Mouse (Mus musculus) forebrain, embryonic 11.5 days (tissue): ENCODE measurements at regions not wholly inside any gene's neighbourhood (a gene's known extent, or its start where the extent isn't known, plus 50 kb on each side); places are given as distances from the start of the nearest gene placed in this dataset.

Experiments
- ATAC-seq: fragments of 200-750 bp; cut with Nextera tagmentation; replicated peaks from 2 replicates; pipeline ENCODE4 v1.8.0; 2017; ENCODE audit warnings: moderate TSS enrichment; ENCODE audit not compliant: low FRiP score
- DNase-seq: peaks from one replicate; pipeline ENCODE4 v3.0.0-alpha.2; 2017; ENCODE audit warnings: low spot score
- H3K27ac ChIP-seq: fragments of 300-500 bp; sonication (generic); 2 replicates; pipeline ENCODE4 v1.5.1; 2014; ENCODE audit warnings: low read depth, low read length
- H3K27me3 ChIP-seq: fragments of 300-500 bp; sonication (generic); 2 replicates; pipeline ENCODE4 v1.6.1; 2014; ENCODE audit warnings: mild to moderate bottlenecking, low read length, mixed read lengths; ENCODE audit not compliant: control insufficient read depth, insufficient read depth
- H3K36me3 ChIP-seq: fragments of 300-500 bp; sonication (generic); 2 replicates; pipeline ENCODE4 v1.6.1; 2014; ENCODE audit warnings: mild to moderate bottlenecking, low read length, moderate library complexity, mixed read lengths; ENCODE audit not compliant: control insufficient read depth, insufficient read depth
- H3K4me1 ChIP-seq: fragments of 300-500 bp; sonication (generic); replicated peaks from 2 replicates; pipeline ENCODE4 v1.6.1; 2014; ENCODE audit warnings: low read length, mixed read lengths; ENCODE audit not compliant: control insufficient read depth, insufficient read depth
- H3K4me2 ChIP-seq: fragments of 300-500 bp; sonication (generic); 2 replicates; pipeline ENCODE4 v1.6.1; 2014; ENCODE audit warnings: low read depth, mild to moderate bottlenecking, low read length, moderate library complexity, mixed read lengths; ENCODE audit not compliant: severe bottlenecking
- H3K4me3 ChIP-seq: fragments of 300-500 bp; sonication (generic); 2 replicates; pipeline ENCODE4 v1.5.1; 2014; ENCODE audit warnings: low read depth, low read length
- H3K9ac ChIP-seq: fragments of 300-500 bp; sonication (generic); 2 replicates; pipeline ENCODE4 v1.6.1; 2014; ENCODE audit warnings: low read length
- H3K9me3 ChIP-seq: fragments of 300-500 bp; sonication (generic); 2 replicates; pipeline ENCODE4 v1.6.1; 2016; ENCODE audit warnings: low read length, mixed read lengths; ENCODE audit not compliant: control insufficient read depth
- WGBS: fragments of 180-500 bp; shearing (Covaris S2); extraction: QIAGEN DNeasy Blood & Tissue Kit; methylation state at CpG from one replicate; pipeline ENCODE4 v1.1.7; 2014; 5-methylcytosine and 5-hydroxymethylcytosine counted together

DNA sequence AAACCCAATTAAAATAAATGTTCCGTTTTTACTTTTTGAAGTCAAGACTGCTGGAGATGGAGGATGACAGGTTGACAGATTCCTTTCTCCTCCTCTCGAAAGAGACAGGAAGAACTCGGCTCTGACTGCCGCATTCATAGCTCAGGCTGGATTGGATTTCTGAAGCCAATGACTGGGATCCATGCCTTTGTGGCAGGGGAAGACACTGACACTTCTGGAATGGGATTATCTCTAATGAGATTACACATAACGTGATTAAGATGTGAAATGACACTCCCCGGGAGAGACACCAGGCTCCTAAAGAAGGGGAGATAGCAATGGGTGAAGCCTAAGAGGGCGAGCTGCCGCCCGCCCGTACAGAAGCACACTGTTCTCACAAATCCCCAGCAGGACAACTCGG, 89.9 kb downstream of the Id4 start:
- H3K27ac ChIP-seq = no peak overlapping the region
- H3K4me1 ChIP-seq = no peaks in the 10 kb centered on the region
- DNase-seq (no peak), ATAC-seq (no peak)
- H3K9me3 ChIP-seq = no peaks in the 10 kb centered on the region
- no peak overlapping the region for H3K4me3 ChIP-seq
- no peaks in the 10 kb centered on the region for H3K27me3 ChIP-seq
- H3K9ac ChIP-seq = no peak overlapping the region
- no peaks in the 10 kb centered on the region for H3K36me3 ChIP-seq
- H3K4me2 ChIP-seq = no peak overlapping the region
- 43% methylated on average over 11 of the region's 11 CpGs for WGBS

GRCm38 (mm10) chr13:48357118-48357517, 96.1 kb downstream of the Id4 start:
- no peaks in the 10 kb centered on the region for H3K9me3 ChIP-seq
- H3K4me2 ChIP-seq = no peak overlapping the region
- no peaks in the 10 kb centered on the region for H3K36me3 ChIP-seq
- ATAC-seq (no peak), DNase-seq (no peak)
- no peaks in the 10 kb centered on the region for H3K27me3 ChIP-seq
- no peak overlapping the region for H3K27ac ChIP-seq
- H3K4me3 ChIP-seq = no peak overlapping the region
- no peak overlapping the region for H3K9ac ChIP-seq
- WGBS = 87% methylated on average over 1 of the region's 1 CpGs
- peaks cover 2% of the 10 kb centered on the region; the same call in 1 of the 2 replicates for H3K4me1 ChIP-seq

GRCm38 (mm10) chr13:48357640-48358039, 96.6 kb downstream of the Id4 start:
- DNase-seq (no peak), ATAC-seq (no peak)
- WGBS = 96% methylated on average over 7 of the region's 7 CpGs

GRCm38 (mm10) chr13:48371060-48371459, 110.0 kb downstream of the Id4 start:
- ATAC-seq (no peak), DNase-seq (no peak)
- Histone ChIP-seq H3K36me3 (no peaks in the 10 kb centered on the region), H3K4me2 (no peak overlapping the region), H3K27ac (no peak overlapping the region), H3K9me3 (no peaks in the 10 kb centered on the region), H3K27me3 (no peaks in the 10 kb centered on the region), H3K4me3 (no peak overlapping the region), H3K9ac (no peak overlapping the region), H3K4me1 (no peaks in the 10 kb centered on the region; the same call in 1 of the 2 replicates)
- WGBS = 29% methylated on average over 9 of the region's 9 CpGs

More at GRCm38 (mm10) chr13:48357640-48358039, 96.6 kb downstream of the Id4 start:
- Histone ChIP-seq H3K4me3 (no peak overlapping the region), H3K36me3 (no peaks in the 10 kb centered on the region), H3K4me2 (no peak overlapping the region), H3K9me3 (no peaks in the 10 kb centered on the region), H3K27ac (no peak overlapping the region), H3K4me1 (peaks cover 2% of the 10 kb centered on the region; the same call in 1 of the 2 replicates), H3K27me3 (no peaks in the 10 kb centered on the region), H3K9ac (no peak overlapping the region)

- Histone ChIP-seq H3K9me3 (no peaks in the 10 kb centered on the region), H3K4me1 (no peaks in the 10 kb centered on the region), H3K4me3 (no peak overlapping the region), H3K9ac (no peak overlapping the region), H3K36me3 (no peaks in the 10 kb centered on the region), H3K27me3 (no peaks in the 10 kb centered on the region), H3K4me2 (no peak overlapping the region), H3K27ac (no peak overlapping the region)
- WGBS = 57% methylated on average over 4 of the region's 4 CpGs
- ATAC-seq (no peak), DNase-seq (no peak)
Measured at GRCm38 (mm10) chr13:48376405-48376804, 115.4 kb downstream of the Id4 start.

DNA sequence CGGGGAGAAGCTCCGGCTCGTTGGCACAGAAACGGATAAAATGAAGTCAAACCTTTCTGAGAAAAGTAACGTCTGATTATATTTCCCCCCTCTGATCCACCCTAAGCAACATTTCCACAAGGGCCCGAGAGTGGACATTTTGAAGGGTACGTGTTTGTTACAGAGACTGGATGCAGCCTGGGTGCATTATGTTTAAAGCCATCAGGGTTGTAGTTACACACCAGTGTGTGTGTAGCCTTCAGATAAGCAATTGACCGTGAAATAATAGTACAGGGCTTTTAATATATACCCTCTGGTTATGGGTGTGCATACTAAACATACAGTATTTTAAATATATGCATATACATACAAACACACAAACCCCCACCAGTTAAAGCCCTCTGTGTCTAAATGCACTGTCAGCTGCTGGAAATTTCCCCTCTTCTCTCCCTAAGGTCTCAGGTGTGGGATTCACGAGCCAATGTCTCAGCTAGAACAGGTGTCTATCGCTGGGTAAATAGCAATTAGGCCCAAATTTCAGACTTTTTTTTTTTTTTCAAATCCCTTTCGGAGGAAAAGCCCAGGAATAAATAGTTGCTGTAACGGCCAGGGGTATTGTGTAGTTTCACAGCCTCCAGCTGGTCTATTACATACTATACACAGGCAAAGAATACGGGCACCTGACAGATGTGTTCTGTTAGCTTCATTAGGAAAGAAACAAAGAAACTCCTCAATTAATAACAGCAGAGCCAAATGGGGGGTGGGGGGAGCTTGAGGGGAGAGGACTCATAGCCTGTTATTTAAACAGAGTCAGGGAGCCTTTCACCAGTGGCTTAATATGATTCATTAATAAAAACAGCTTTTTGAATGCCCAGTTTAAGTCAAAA, 122.8 kb downstream of the Id4 start:
- H3K9ac ChIP-seq = no peak overlapping the region
- 58% methylated on average over 13 of the region's 13 CpGs for WGBS
- DNase-seq (no peak), ATAC-seq (peak; percentile 56; the same call in 1 of the 2 replicates)
- H3K4me3 ChIP-seq = no peak overlapping the region
- H3K27me3 ChIP-seq = no peaks in the 10 kb centered on the region
- H3K9me3 ChIP-seq = no peaks in the 10 kb centered on the region
- no peak overlapping the region for H3K4me2 ChIP-seq
- peak overlapping the region; percentile 38; the same call in 1 of the 2 replicates for H3K27ac ChIP-seq
- peaks cover 2% of the 10 kb centered on the region; the same call in 1 of the 2 replicates for H3K4me1 ChIP-seq
- H3K36me3 ChIP-seq = no peaks in the 10 kb centered on the region

DNA sequence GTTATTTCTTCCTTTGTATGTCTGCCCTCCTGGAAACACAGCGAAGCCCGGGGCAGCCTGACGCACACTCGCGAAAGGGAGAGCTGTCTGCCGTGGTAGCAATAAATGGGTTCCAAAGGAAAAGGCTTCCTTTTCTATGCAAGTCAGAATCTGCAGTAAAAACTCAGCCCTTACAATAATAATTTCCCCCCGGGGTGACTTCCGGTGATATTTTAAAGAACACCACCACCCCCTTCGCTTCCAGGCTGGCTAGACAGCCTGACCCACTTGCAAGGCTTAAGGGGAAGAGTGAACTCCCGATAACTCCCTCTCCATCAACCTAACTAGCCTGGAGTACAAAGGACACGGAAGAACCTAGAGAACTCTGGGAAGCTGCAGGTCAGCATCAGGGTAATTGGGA, 123.9 kb downstream of the Id4 start:
- H3K9ac ChIP-seq = no peak overlapping the region
- peaks cover 2% of the 10 kb centered on the region; the same call in 1 of the 2 replicates for H3K4me1 ChIP-seq
- no peaks in the 10 kb centered on the region for H3K27me3 ChIP-seq
- no peak overlapping the region for H3K4me2 ChIP-seq
- H3K27ac ChIP-seq = 0 out of 2 replicates have a peak overlapping the region, but pooled peaks have one; percentile 43
- DNase-seq (no peak), ATAC-seq (no peak)
- no peaks in the 10 kb centered on the region for H3K9me3 ChIP-seq
- 65% methylated on average over 11 of the region's 11 CpGs for WGBS
- no peak overlapping the region for H3K4me3 ChIP-seq
- H3K36me3 ChIP-seq = no peaks in the 10 kb centered on the region

DNA sequence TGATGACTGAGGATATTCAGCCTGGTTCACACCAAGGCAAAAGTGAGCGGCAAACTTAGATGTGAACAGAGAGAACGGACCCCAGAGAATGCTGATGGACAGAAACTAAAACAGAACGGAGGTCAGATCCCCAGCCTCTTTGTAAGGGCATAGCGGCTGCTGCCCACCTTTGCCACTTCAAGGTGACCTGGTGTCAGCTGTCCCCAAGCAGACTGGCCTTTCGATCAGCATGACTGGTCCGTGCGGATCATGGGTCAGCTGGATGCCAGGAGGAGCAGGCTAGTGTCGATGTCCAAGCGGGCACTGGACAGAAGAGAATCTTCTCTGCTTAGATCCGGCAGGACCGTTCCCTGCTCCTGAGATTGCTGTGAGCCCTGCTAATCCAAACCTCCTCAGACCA, 122.1 kb downstream of the Zfp169 start:
- WGBS = 89% methylated on average over 11 of the region's 11 CpGs
- H3K27me3 ChIP-seq = no peaks in the 10 kb centered on the region
- ATAC-seq = no peak
- no peak overlapping the region for H3K27ac ChIP-seq
- H3K9me3 ChIP-seq = no peaks in the 10 kb centered on the region
- no peaks in the 10 kb centered on the region for H3K4me1 ChIP-seq
- H3K4me3 ChIP-seq = no peak overlapping the region
- H3K9ac ChIP-seq = no peak overlapping the region
- no peaks in the 10 kb centered on the region for H3K36me3 ChIP-seq
- DNase-seq = no peak
- no peak overlapping the region for H3K4me2 ChIP-seq

DNA sequence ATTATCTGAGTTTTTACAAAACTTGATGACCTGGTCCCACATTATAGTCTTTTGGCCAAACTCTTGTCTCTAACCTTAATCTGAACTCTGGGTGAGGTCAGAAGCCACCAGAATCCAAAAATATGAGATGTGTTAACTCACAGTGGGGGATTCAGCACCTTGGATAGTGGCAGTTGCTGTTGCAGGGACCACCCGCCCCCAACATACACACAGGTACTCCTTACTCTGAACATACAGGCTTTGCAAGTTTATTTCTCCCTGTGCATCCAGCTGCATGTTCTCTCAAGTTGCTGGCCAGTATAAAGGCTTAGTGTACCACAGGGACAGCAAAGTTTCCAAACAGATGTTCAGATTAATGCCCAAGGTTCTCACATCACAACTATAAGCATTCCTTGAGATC, 115.5 kb downstream of the Zfp169 start:
- Histone ChIP-seq H3K4me1 (no peaks in the 10 kb centered on the region), H3K9me3 (no peaks in the 10 kb centered on the region), H3K27me3 (no peaks in the 10 kb centered on the region), H3K36me3 (no peaks in the 10 kb centered on the region), H3K9ac (no peak overlapping the region), H3K4me3 (no peak overlapping the region), H3K27ac (no peak overlapping the region), H3K4me2 (no peak overlapping the region)
- no peak for DNase-seq
- ATAC-seq = no peak
- WGBS = 14% methylated on average over 1 of the region's 1 CpGs
